Mouse (Mus musculus): ENCODE data around the gene Ubl3.

- no peak for TF ChIP-seq POLR2A (IDR thresholded peaks at IDR 0.05; ENCODE audit: borderline replicate concordance, low read depth, low read length)
- TF ChIP-seq CTCF (IDR thresholded peaks at IDR 0.05; ENCODE audit: low read depth, low read length), result no peak
Observed at GRCm38 (mm10) chr5:148535669-148536430, 16.7 kb downstream of the Ubl3 start.
